Mouse (Mus musculus): ENCODE data around the gene Fam228b. TPM values are rescaled to one million over a fixed set of nuclear protein-coding genes. Genes with fewer than 3 reads are reported as not detected.
"Not testable (repeated sequence)": the region's sequence is repeated elsewhere in the genome, so short reads cannot be mapped to it uniquely, and the experiment has no call there.

Gene Fam228b
- total RNA-seq (2015; ENCODE audit: low replicate concordance) (not detected in 2 replicates), total RNA-seq (2017; ENCODE audit: low replicate concordance) (0.90 TPM in 1 of 2 replicates, not detected in the other)

- ATAC-seq (replicated peaks; ENCODE audit: low FRiP score, poor library complexity, severe bottlenecking), result peak; percentile 98
Observed at GRCm38 (mm10) chr12:4768492-4769332, at the start of gene Fam228b, which contains the start of gene Pfn4. Fam228b (minus strand) TSS chr12:4769267. Pfn4 (plus strand) TSS chr12:4769022.

DNA sequence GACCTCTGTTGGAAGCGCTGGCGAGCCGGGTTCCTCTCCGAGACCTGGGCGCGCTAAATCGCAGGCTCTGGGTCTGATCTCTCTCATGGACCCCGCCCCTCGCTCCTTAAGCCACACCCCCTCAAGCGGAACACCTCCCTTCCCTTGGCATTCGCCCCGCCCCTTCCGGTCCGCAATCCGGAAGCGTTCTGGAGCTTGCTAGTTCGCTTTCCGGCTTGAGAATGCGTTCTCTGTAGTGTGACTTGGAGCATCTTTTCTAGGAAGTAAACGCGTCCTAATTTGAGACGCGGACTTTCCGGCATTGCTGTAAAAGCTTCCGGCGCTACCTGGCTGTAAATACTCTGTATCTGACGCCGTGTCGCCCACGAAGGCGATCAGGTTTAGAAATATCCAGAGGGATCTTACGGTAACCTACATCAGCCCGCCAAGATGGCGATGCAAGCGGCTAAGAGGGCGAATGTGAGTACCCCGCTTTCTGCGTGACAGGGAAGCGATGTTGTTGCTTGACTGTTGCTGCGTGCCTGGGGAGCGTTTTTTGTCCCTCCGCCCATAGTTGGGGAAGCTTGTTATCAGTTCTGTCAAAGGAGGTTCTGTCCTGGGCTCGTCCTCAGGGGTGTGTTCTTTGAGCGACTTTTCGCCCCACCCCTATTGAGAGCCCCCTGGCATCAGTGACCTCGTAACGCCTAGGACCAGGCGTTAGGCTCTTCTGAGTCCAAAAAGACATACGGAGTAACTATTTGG lies 48.5 kb upstream of the Fam228b start, which contains the start of gene Sf3b6:
Gene Sf3b6 (plus strand): TSS at position 184 of the 741 bp plus-strand sequence.
- ATAC-seq (replicated peaks; ENCODE audit: low FRiP score, poor library complexity, severe bottlenecking), result peak; percentile 97

GRCm38 (mm10) chr12:4816680-4817360 lies 47.8 kb upstream of the Fam228b start:
- peak; percentile 46 for ATAC-seq (replicated peaks; ENCODE audit: low FRiP score, poor library complexity, severe bottlenecking)

DNA sequence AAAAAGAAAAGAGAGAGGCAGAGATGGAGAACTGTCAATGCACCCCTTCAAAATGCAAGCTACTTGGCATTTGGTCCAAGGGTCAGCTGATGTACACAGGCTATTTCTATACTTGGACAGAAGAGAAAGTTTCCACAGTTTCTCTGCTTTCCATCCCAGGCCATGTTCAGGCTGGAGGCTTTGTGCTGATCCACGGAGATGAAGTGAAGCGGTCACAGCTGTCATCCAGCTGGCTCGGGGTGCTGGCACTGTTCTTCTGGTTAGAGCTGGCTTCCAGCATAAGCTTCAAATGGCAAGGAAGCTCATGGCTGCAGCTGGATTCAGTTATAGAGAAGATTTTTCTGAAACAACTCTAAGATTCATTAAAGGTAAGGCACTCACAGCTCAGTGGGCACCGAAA lies 44.6 kb upstream of the Fam228b start:
- ATAC-seq (replicated peaks; ENCODE audit: low FRiP score, poor library complexity, severe bottlenecking), result no peak

DNA sequence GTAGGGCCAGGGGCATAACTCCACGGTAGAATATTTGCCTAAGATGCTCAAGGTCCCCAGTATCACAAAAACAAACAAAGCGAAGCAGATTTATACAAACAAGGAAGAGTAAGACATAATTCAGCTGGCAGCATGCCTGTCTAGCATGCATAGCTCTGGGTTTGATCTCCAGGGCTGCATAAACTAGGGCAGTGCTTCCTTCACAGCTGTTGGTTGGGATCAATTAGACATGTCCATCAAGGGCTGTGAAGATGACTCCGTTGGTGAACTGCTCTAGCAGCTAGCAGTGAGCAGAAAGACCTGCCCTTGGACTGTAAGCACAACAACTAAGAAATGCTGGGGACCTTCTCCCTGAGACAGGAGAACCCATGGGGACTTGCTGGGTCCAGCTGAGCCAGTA lies 42.6 kb upstream of the Fam228b start:
- ATAC-seq (replicated peaks; ENCODE audit: low FRiP score, poor library complexity, severe bottlenecking), result no peak

DNA sequence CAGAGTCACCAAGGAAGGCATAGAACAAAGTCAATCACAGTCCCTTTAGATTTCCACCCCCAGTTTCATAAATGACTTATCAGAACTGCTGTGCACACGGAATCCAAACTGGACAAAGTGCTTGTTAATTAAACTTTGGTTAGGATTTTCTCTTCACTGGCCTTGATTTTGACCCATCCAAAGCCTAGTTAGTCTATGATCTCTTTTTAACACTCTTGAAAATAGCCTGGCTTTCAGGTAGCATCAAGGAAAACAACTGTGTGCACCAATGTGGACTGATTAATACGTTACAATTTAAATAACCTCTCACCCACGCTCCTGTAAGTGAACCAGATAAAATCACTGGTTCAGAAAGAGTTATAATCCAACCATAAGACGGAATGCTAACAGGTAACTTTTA lies 42.0 kb upstream of the Fam228b start:
- ATAC-seq (replicated peaks; ENCODE audit: low FRiP score, poor library complexity, severe bottlenecking), result no peak

DNA sequence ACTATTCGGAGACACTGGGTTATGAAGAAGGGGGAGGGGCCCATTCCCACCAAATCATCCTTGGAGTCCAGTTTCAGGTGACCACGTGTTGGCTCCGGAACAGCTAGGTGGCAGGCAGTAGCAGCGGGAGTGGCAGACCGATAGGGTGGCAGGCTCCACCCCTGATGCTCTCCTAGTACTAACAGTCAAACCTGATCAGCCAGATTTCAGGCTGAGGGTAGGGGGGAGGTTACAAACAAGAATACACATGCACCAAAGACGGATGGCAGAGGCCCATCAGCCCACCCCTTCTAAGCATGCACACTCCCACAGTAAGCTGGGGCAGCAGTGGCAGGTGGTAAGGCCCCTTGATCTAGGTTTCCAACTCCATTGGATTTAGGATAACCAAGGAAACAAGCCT lies 28.4 kb upstream of the Fam228b start:
- ATAC-seq (replicated peaks; ENCODE audit: low FRiP score, poor library complexity, severe bottlenecking), result not testable (repeated sequence)

DNA sequence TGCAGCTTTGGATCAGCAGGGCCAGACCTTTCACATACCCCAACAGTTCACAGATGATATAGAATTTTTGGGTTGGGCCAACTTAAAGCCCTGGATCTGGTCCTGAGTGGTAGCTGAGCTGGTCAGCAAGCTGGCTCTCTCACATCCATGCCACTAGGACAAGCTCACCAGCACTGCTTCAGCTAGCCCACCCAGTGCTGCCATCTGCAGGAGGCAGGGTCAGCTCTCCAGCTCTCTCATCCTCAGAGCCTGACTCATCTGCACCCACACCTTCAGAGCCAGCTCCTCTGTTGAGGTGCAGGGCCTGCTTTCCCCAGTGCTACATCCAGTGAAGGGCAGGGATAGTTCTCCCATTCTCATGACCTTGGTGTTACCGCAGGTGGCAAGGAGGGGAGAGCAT lies 24.7 kb upstream of the Fam228b start:
- ATAC-seq (replicated peaks; ENCODE audit: low FRiP score, poor library complexity, severe bottlenecking), result no peak

DNA sequence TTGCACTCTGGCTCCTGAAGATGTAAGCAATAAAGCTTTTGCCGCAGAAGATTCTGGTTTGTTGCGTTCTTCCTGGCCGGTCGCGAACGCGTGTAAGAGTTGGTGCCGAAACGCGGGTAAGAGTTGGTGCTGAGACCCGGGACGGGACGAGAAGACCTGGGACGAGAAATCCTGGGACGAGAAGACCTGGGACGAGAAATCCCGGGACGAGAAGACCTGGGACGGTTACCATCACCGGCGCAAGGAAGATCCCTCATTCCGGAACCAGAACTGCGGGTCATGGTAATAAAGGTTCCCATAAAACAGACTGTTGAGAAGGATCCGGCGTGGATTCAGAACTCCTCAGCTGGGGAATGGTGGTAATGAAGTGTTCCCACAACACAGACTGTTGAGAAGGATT lies 19.1 kb upstream of the Fam228b start:
- not testable (repeated sequence) for ATAC-seq (replicated peaks; ENCODE audit: low FRiP score, poor library complexity, severe bottlenecking)

DNA sequence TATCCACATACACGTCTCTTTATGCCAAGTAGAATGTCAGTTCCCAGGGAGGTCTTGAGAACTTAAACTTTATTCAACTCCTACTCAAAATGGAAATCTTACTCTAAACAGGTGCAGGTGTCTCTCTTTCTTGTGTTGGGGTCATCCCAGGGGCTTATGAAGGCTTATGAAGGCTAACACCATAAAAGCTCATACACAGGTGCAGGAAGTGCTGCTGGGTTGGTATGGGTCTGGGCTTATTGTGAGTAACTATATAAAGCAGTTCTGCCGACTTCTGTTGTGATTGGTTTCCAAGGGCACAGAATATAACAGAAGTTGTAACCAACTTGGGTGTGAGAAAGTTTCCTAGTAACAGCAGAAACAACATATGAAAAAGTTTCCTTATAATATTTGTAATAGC lies 15.4 kb upstream of the Fam228b start:
- no peak for ATAC-seq (replicated peaks; ENCODE audit: low FRiP score, poor library complexity, severe bottlenecking)

GRCm38 (mm10) chr12:4783598-4783997 lies 14.5 kb upstream of the Fam228b start:
- ATAC-seq (replicated peaks; ENCODE audit: low FRiP score, poor library complexity, severe bottlenecking), result no peak

DNA sequence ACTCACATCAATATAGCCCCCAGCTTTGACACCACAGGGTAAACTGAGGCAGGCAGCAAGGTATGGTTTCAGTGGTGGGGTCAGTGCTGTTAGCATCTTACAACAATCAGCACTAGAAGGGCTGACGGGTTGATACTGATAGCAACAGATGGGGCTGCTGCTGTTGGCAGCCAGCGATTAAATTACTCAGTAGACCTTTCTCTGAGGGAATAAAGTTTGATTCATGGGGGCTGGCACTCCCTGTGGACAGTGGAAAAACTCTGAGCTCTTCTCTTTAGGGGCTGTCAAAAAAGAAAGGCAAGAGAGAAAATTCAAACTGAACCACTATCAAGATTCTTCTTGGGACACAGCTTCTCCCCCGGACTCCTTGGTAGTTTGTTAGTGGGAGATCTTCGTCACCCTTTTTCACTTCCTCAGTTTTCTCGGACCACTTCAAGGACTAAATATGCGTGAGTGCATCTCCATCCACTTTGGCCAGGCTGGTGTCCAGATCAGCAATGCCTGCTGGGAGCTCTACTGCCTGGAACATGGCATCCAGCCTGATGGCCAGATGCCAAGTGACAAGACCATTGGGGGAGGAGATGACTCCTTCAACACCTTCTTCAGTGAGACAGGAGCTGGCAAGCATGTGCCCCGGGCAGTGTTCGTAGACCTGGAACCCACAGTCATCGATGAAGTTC lies 12.8 kb upstream of the Fam228b start:
- not testable (repeated sequence) for ATAC-seq (replicated peaks; ENCODE audit: low FRiP score, poor library complexity, severe bottlenecking)

DNA sequence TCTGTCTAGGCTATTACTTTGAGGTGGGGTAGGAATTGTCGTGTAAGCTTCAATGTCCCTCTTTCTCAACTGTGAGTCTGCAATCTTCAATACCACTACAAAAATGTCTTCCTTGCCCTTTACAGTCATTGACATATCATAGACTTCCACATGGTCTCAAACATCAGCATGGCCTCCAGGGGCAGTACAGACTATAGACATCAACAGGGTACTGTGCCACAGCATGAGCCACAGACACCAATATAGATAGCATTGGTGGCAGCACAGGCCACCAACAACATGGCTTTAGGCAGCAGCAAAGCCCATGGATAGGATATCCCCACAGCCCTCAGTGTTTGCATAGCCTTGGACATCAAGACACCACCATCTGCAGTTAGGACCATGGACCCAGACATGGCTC lies 12.2 kb upstream of the Fam228b start:
- ATAC-seq (replicated peaks; ENCODE audit: low FRiP score, poor library complexity, severe bottlenecking), result no peak

DNA sequence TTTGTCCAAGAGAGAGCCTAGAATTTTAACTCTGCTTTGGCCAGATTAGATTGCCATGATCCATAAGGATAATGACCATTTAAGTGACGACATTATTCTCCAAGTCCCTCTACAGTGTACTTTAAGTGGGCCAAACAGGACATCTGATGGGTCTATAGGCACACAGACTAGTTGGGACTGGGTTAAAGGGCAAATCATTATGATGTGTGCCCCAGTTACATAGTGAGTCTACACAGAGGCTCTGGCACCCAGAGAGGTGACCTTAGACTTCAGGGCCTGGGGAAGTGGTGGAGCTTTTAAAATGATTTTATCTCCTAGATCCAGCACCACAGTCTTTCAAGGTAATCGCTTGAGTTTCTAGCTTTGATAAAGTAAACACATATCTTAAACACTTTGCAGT lies 11.2 kb upstream of the Fam228b start:
- no peak for ATAC-seq (replicated peaks; ENCODE audit: low FRiP score, poor library complexity, severe bottlenecking)

GRCm38 (mm10) chr12:4777734-4778133 lies 8.7 kb upstream of the Fam228b start:
- ATAC-seq (replicated peaks; ENCODE audit: low FRiP score, poor library complexity, severe bottlenecking), result no peak

DNA sequence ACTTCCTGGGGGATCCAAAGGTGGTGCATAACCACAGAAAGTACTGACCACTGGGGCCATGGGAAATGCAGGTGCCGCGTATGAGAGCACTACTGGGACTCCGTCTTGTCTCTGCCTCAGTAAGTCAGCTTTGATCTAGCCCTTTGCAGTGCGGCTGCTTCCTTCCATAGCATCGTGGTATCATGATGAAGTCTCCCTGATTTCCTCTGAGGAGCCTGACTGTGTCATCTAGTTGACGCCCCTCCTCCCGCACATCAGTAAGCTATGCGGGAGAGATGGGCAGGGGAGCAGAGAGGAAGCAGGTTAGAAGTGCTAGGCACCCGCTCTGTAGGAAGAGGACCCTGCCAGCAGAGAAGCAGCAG lies 6.5 kb upstream of the Fam228b start:
- ATAC-seq (replicated peaks; ENCODE audit: low FRiP score, poor library complexity, severe bottlenecking), result 0 out of 2 replicates have a peak, but pooled peaks have one; percentile 22

- 0 out of 2 replicates have a peak, but pooled peaks have one; percentile 35 for ATAC-seq (replicated peaks; ENCODE audit: low FRiP score, poor library complexity, severe bottlenecking)
Observed at GRCm38 (mm10) chr12:4774895-4775587, 6.0 kb upstream of the Fam228b start.

DNA sequence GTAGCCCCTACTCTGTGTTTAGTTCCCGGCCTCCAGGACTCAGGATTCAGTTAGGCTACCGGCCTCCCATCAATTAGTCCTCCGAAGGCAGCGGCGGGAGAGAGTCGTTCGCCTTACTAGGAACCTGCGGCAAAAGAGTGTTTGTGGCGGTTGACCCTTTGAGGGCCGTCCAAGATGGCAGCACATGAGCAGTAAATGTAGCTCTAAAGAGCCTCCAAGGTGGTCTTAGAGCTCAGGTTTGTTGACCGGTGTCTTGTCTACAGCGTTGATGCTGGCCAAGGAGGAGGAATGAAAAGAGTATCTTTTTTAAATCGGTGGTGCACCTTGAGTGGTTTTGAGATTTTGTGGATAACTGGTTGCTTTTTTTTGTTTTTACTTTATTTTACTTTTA lies 261 bp upstream of the Fam228b start:
- ATAC-seq (replicated peaks; ENCODE audit: low FRiP score, poor library complexity, severe bottlenecking), result peak; percentile 63

GRCm38 (mm10) chr12:4757060-4757459 lies 12.0 kb downstream of the Fam228b start:
- no peak for ATAC-seq (replicated peaks; ENCODE audit: low FRiP score, poor library complexity, severe bottlenecking)
